Mouse (Mus musculus): ENCODE measurements at regions not wholly inside any gene's neighbourhood (a gene's known extent, or its start where the extent isn't known, plus 50 kb on each side); places are given as distances from the start of the nearest gene placed in this dataset.

GRCm38 (mm10) chr6:54762021-54762420 lies 54.7 kb upstream of the Znrf2 start:
- DNase-seq (ENCODE audit: low spot score) (no peak), ATAC-seq (ENCODE audit: low FRiP score, low TSS enrichment) (no peak)
- no peak overlapping the region for H3K4me2 ChIP-seq (replicated peaks; ENCODE audit: low read depth)
- no peak overlapping the region for H3K4me3 ChIP-seq (ENCODE audit: low read depth, low read length)
- WGBS = 70% methylated on average over 5 of the region's 5 CpGs
- no peaks in the 10 kb centered on the region for H3K27me3 ChIP-seq (ENCODE audit: control insufficient read depth, insufficient read depth, low read length)
- H3K9ac ChIP-seq (ENCODE audit: low read length) = no peak overlapping the region
- H3K36me3 ChIP-seq (ENCODE audit: control insufficient read depth, insufficient read depth, low read length) = no peaks in the 10 kb centered on the region
- H3K27ac ChIP-seq (replicated peaks) = no peak overlapping the region
- H3K9me3 ChIP-seq (ENCODE audit: control insufficient read depth, low read length) = no peaks in the 10 kb centered on the region
- H3K4me1 ChIP-seq (replicated peaks; ENCODE audit: control insufficient read depth, insufficient read depth) = no peaks in the 10 kb centered on the region
- TF ChIP-seq EP300 (optimal IDR thresholded peaks at IDR 0.05) (no peak), CTCF (IDR thresholded peaks at IDR 0.05; ENCODE audit: low read depth) (no peak)

GRCm38 (mm10) chr6:54762499-54762898 lies 54.2 kb upstream of the Znrf2 start:
- no peak overlapping the region for H3K4me3 ChIP-seq (ENCODE audit: low read depth, low read length)
- ATAC-seq (ENCODE audit: low FRiP score, low TSS enrichment) = no peak

GRCm38 (mm10) chr6:54763669-54764068 lies 53.0 kb upstream of the Znrf2 start:
- TF ChIP-seq EP300 (optimal IDR thresholded peaks at IDR 0.05) (no peak), CTCF (IDR thresholded peaks at IDR 0.05; ENCODE audit: low read depth) (no peak)
- Histone ChIP-seq H3K36me3 (ENCODE audit: control insufficient read depth, insufficient read depth, low read length) (no peaks in the 10 kb centered on the region), H3K9ac (ENCODE audit: low read length) (no peak overlapping the region), H3K27me3 (ENCODE audit: control insufficient read depth, insufficient read depth, low read length) (no peaks in the 10 kb centered on the region), H3K27ac (replicated peaks) (no peak overlapping the region), H3K9me3 (ENCODE audit: control insufficient read depth, low read length) (no peaks in the 10 kb centered on the region), H3K4me1 (replicated peaks; ENCODE audit: control insufficient read depth, insufficient read depth) (no peaks in the 10 kb centered on the region), H3K4me3 (ENCODE audit: low read depth, low read length) (no peak overlapping the region), H3K4me2 (replicated peaks; ENCODE audit: low read depth) (no peak overlapping the region)
- WGBS = 85% methylated on average over 4 of the region's 4 CpGs
- ATAC-seq (ENCODE audit: low FRiP score, low TSS enrichment) = no peak
- no peak for DNase-seq (ENCODE audit: low spot score)

More at GRCm38 (mm10) chr6:54762499-54762898, 54.2 kb upstream of the Znrf2 start:
- no peak overlapping the region for H3K4me2 ChIP-seq (replicated peaks; ENCODE audit: low read depth)
- no peaks in the 10 kb centered on the region for H3K27me3 ChIP-seq (ENCODE audit: control insufficient read depth, insufficient read depth, low read length)
- H3K27ac ChIP-seq (replicated peaks) = no peak overlapping the region
- TF ChIP-seq EP300 (optimal IDR thresholded peaks at IDR 0.05) (no peak), CTCF (IDR thresholded peaks at IDR 0.05; ENCODE audit: low read depth) (no peak)
- no peak for DNase-seq (ENCODE audit: low spot score)
- no peaks in the 10 kb centered on the region for H3K36me3 ChIP-seq (ENCODE audit: control insufficient read depth, insufficient read depth, low read length)
- H3K9ac ChIP-seq (ENCODE audit: low read length) = no peak overlapping the region
- H3K4me1 ChIP-seq (replicated peaks; ENCODE audit: control insufficient read depth, insufficient read depth) = no peaks in the 10 kb centered on the region
- WGBS = 50% methylated on average over 5 of the region's 5 CpGs
- H3K9me3 ChIP-seq (ENCODE audit: control insufficient read depth, low read length) = no peaks in the 10 kb centered on the region

- 72% methylated on average over 2 of the region's 2 CpGs for WGBS
- no peak overlapping the region for H3K4me3 ChIP-seq (ENCODE audit: low read depth, low read length)
- H3K4me2 ChIP-seq (replicated peaks; ENCODE audit: low read depth) = no peak overlapping the region
Observed at GRCm38 (mm10) chr6:54765715-54766114, 51.0 kb upstream of the Znrf2 start.

GRCm38 (mm10) chr6:54766485-54767112 lies 50.1 kb upstream of the Znrf2 start:
- Histone ChIP-seq H3K36me3 (ENCODE audit: control insufficient read depth, insufficient read depth, low read length) (no peaks in the 10 kb centered on the region), H3K4me2 (replicated peaks; ENCODE audit: low read depth) (no peak overlapping the region), H3K4me1 (replicated peaks; ENCODE audit: control insufficient read depth, insufficient read depth) (no peaks in the 10 kb centered on the region), H3K9me3 (ENCODE audit: control insufficient read depth, low read length) (no peaks in the 10 kb centered on the region), H3K9ac (ENCODE audit: low read length) (no peak overlapping the region), H3K4me3 (ENCODE audit: low read depth, low read length) (no peak overlapping the region), H3K27me3 (ENCODE audit: control insufficient read depth, insufficient read depth, low read length) (no peaks in the 10 kb centered on the region), H3K27ac (replicated peaks) (no peak overlapping the region)
- ATAC-seq (ENCODE audit: low FRiP score, low TSS enrichment) (no peak), DNase-seq (ENCODE audit: low spot score) (no peak)
- WGBS = 69% methylated on average over 5 of the region's 5 CpGs
- TF ChIP-seq CTCF (IDR thresholded peaks at IDR 0.05; ENCODE audit: low read depth) = no peak
- TF ChIP-seq EP300 (optimal IDR thresholded peaks at IDR 0.05) = no peak

More at GRCm38 (mm10) chr6:54765715-54766114, 51.0 kb upstream of the Znrf2 start:
- ATAC-seq (ENCODE audit: low FRiP score, low TSS enrichment) (no peak), DNase-seq (ENCODE audit: low spot score) (no peak)
- TF ChIP-seq CTCF (IDR thresholded peaks at IDR 0.05; ENCODE audit: low read depth) = no peak
- no peak for TF ChIP-seq EP300 (optimal IDR thresholded peaks at IDR 0.05)
- Histone ChIP-seq H3K27me3 (ENCODE audit: control insufficient read depth, insufficient read depth, low read length) (no peaks in the 10 kb centered on the region), H3K9me3 (ENCODE audit: control insufficient read depth, low read length) (no peaks in the 10 kb centered on the region), H3K36me3 (ENCODE audit: control insufficient read depth, insufficient read depth, low read length) (no peaks in the 10 kb centered on the region), H3K4me1 (replicated peaks; ENCODE audit: control insufficient read depth, insufficient read depth) (no peaks in the 10 kb centered on the region), H3K9ac (ENCODE audit: low read length) (no peak overlapping the region), H3K27ac (replicated peaks) (no peak overlapping the region)
